Mouse (Mus musculus): Measurements from ENCODE around the gene Gm39566. TPM values are rescaled to one million over a fixed set of nuclear protein-coding genes. Genes with fewer than 3 reads are reported as not detected.

Gm39566 gene
- polyA plus RNA-seq, 1 experiment from 2014 or later, result not detected

- Histone ChIP-seq H3K27ac (ENCODE audit: low read length) (peak within 1 kb of the TSS; percentile 99), H3K27me3 (ENCODE audit: control insufficient read depth, insufficient read depth, low read depth, low read length) (no peaks in the 10 kb centered on the region), H3K4me3 (ENCODE audit: low read depth, low read length) (no peak within 1 kb of the TSS), H3K36me3 (ENCODE audit: control insufficient read depth, insufficient read depth, low read length) (no peaks in the 10 kb centered on the region), H3K4me1 (ENCODE audit: control insufficient read depth, insufficient read depth, low read length) (peaks cover 29% of the 10 kb centered on the region), H3K9ac (ENCODE audit: low read depth, low read length) (no peak within 1 kb of the TSS), H3K9me3 (replicated peaks; ENCODE audit: control insufficient read depth, low read length, poor library complexity, severe bottlenecking) (no peaks in the 10 kb centered on the region), H3K4me2 (ENCODE audit: low read length) (no peak within 1 kb of the TSS)
- no peak for ATAC-seq
- 81% methylated on average over 1 of the region's 1 CpGs for WGBS
These were observed 53.2 kb downstream of the Gm39566 start, which contains the start of gene Slc35g3 for GRCm38 (mm10) chr11:69761868-69762267. Slc35g3 (minus strand) TSS chr11:69761968.

Other genes with a start within 250 kb of the Gm39566 start
- gene Wrap53, start 235.0 kb downstream of the Gm39566 start, polyA plus RNA-seq (2015; fragmentation: Nextera tagmentation; extraction: Ambion mirVana), result 19.2 and 20.9 TPM in 2 replicates
- gene Trp53, start 234.9 kb downstream of the Gm39566 start, polyA plus RNA-seq (2015; fragmentation: Nextera tagmentation; extraction: Ambion mirVana), result 48.9 and 57.3 TPM in 2 replicates
- gene Atp1b2, start 209.4 kb downstream of the Gm39566 start, polyA plus RNA-seq (2015; fragmentation: Nextera tagmentation; extraction: Ambion mirVana), result 65.8 and 95.2 TPM in 2 replicates
- not detected in 2 replicates for gene Shbg, start 197.4 kb downstream of the Gm39566 start, polyA plus RNA-seq (2015; fragmentation: Nextera tagmentation; extraction: Ambion mirVana)
- 23.8 and 27.1 TPM in 2 replicates for gene Sat2, start 193.3 kb downstream of the Gm39566 start, polyA plus RNA-seq (2015; fragmentation: Nextera tagmentation; extraction: Ambion mirVana)
- gene Fxr2, start 182.3 kb downstream of the Gm39566 start, polyA plus RNA-seq (2015; fragmentation: Nextera tagmentation; extraction: Ambion mirVana), result 33.3 and 37.3 TPM in 2 replicates
- not detected in 2 replicates for gene Sox15, start 160.0 kb downstream of the Gm39566 start, polyA plus RNA-seq (2015; fragmentation: Nextera tagmentation; extraction: Ambion mirVana)
- 101 and 104 TPM in 2 replicates for gene Mpdu1, start 152.7 kb downstream of the Gm39566 start, polyA plus RNA-seq (2015; fragmentation: Nextera tagmentation; extraction: Ambion mirVana)
- 6.4 and 9.7 TPM in 2 replicates for gene Cd68, start 149.1 kb downstream of the Gm39566 start, polyA plus RNA-seq (2015; fragmentation: Nextera tagmentation; extraction: Ambion mirVana)
- gene Eif4a1, start 142.9 kb downstream of the Gm39566 start, polyA plus RNA-seq (2015; fragmentation: Nextera tagmentation; extraction: Ambion mirVana), result 477 and 496 TPM in 2 replicates
- 94.0 and 98.5 TPM in 2 replicates for gene Senp3, start 133.2 kb downstream of the Gm39566 start, polyA plus RNA-seq (2015; fragmentation: Nextera tagmentation; extraction: Ambion mirVana)
- 0.53 and 0.66 TPM in 2 replicates for gene Tnfsf13, start 129.5 kb downstream of the Gm39566 start, polyA plus RNA-seq (2015; fragmentation: Nextera tagmentation; extraction: Ambion mirVana)
- 2.3 and 3.0 TPM in 2 replicates for gene Tnfsf12, start 119.4 kb downstream of the Gm39566 start, polyA plus RNA-seq (2015; fragmentation: Nextera tagmentation; extraction: Ambion mirVana)
- gene Tnfsfm13, start 119.2 kb downstream of the Gm39566 start, polyA plus RNA-seq (2015; fragmentation: Nextera tagmentation; extraction: Ambion mirVana), result 0.60 and 0.87 TPM in 2 replicates
- 13.0 and 15.5 TPM in 2 replicates for gene Polr2a, start 56.7 kb downstream of the Gm39566 start, polyA plus RNA-seq (2015; fragmentation: Nextera tagmentation; extraction: Ambion mirVana)
- 0.21 and 0.22 TPM in 2 replicates for gene Slc35g3, start 53.3 kb downstream of the Gm39566 start, polyA plus RNA-seq (2015; fragmentation: Nextera tagmentation; extraction: Ambion mirVana)
- gene Zbtb4, start 49.4 kb downstream of the Gm39566 start, polyA plus RNA-seq (2015; fragmentation: Nextera tagmentation; extraction: Ambion mirVana), result 4.2 and 5.2 TPM in 2 replicates
- gene Chrnb1, start 19.4 kb downstream of the Gm39566 start, polyA plus RNA-seq (2015; fragmentation: Nextera tagmentation; extraction: Ambion mirVana), result 1.4 and 1.6 TPM in 2 replicates
- 4.1 and 4.5 TPM in 2 replicates for gene Fgf11, start 13.4 kb downstream of the Gm39566 start, polyA plus RNA-seq (2015; fragmentation: Nextera tagmentation; extraction: Ambion mirVana)
- gene Tmem102, start 9.7 kb downstream of the Gm39566 start, polyA plus RNA-seq (2015; fragmentation: Nextera tagmentation; extraction: Ambion mirVana), result 0.54 and 0.56 TPM in 2 replicates
- gene Spem2, start 3.2 kb upstream of the Gm39566 start, polyA plus RNA-seq (2015; fragmentation: Nextera tagmentation; extraction: Ambion mirVana), result not detected in 2 replicates
- 0.24 and 0.68 TPM in 2 replicates for gene Spem1, start 6.9 kb upstream of the Gm39566 start, polyA plus RNA-seq (2015; fragmentation: Nextera tagmentation; extraction: Ambion mirVana)
- gene Nlgn2, start 22.5 kb upstream of the Gm39566 start, polyA plus RNA-seq (2015; fragmentation: Nextera tagmentation; extraction: Ambion mirVana), result 20.6 and 21.5 TPM in 2 replicates
- gene Tmem256, start 23.2 kb upstream of the Gm39566 start, polyA plus RNA-seq (2015; fragmentation: Nextera tagmentation; extraction: Ambion mirVana), result 271 and 312 TPM in 2 replicates
- gene Plscr3, start 31.1 kb upstream of the Gm39566 start, polyA plus RNA-seq (2015; fragmentation: Nextera tagmentation; extraction: Ambion mirVana), result 46.3 and 48.1 TPM in 2 replicates
- 0.11 and 0.35 TPM in 2 replicates for gene Tnk1, start 43.4 kb upstream of the Gm39566 start, polyA plus RNA-seq (2015; fragmentation: Nextera tagmentation; extraction: Ambion mirVana)
- not detected in 2 replicates for gene Tmem95, start 62.7 kb upstream of the Gm39566 start, polyA plus RNA-seq (2015; fragmentation: Nextera tagmentation; extraction: Ambion mirVana)
- 1.3 and 1.9 TPM in 2 replicates for gene Kctd11, start 66.1 kb upstream of the Gm39566 start, polyA plus RNA-seq (2015; fragmentation: Nextera tagmentation; extraction: Ambion mirVana)
- gene Acap1, start 80.2 kb upstream of the Gm39566 start, polyA plus RNA-seq (2015; fragmentation: Nextera tagmentation; extraction: Ambion mirVana), result 0.26 and 0.42 TPM in 2 replicates
- gene 2810408A11Rik, start 85.7 kb upstream of the Gm39566 start, polyA plus RNA-seq (2015; fragmentation: Nextera tagmentation; extraction: Ambion mirVana), result 6.6 and 7.4 TPM in 2 replicates
- 18.7 and 24.1 TPM in 2 replicates for gene Neurl4, start 85.8 kb upstream of the Gm39566 start, polyA plus RNA-seq (2015; fragmentation: Nextera tagmentation; extraction: Ambion mirVana)
- 70.3 TPM in 2 replicates for gene Gps2, start 98.6 kb upstream of the Gm39566 start, polyA plus RNA-seq (2015; fragmentation: Nextera tagmentation; extraction: Ambion mirVana)
- 1,061 and 1,062 TPM in 2 replicates for gene Eif5a, start 106.7 kb upstream of the Gm39566 start, polyA plus RNA-seq (2015; fragmentation: Nextera tagmentation; extraction: Ambion mirVana)
- 5.1 and 7.2 TPM in 2 replicates for gene Ybx2, start 120.5 kb upstream of the Gm39566 start, polyA plus RNA-seq (2015; fragmentation: Nextera tagmentation; extraction: Ambion mirVana)
- gene Slc2a4, start 132.9 kb upstream of the Gm39566 start, polyA plus RNA-seq (2015; fragmentation: Nextera tagmentation; extraction: Ambion mirVana), result 3.1 and 3.2 TPM in 2 replicates
- 0.40 and 0.70 TPM in 2 replicates for gene Cldn7, start 149.5 kb upstream of the Gm39566 start, polyA plus RNA-seq (2015; fragmentation: Nextera tagmentation; extraction: Ambion mirVana)
- gene Ctdnep1, start 165.9 kb upstream of the Gm39566 start, polyA plus RNA-seq (2015; fragmentation: Nextera tagmentation; extraction: Ambion mirVana), result 23.0 and 24.4 TPM in 2 replicates
- gene Elp5, start 167.2 kb upstream of the Gm39566 start, polyA plus RNA-seq (2015; fragmentation: Nextera tagmentation; extraction: Ambion mirVana), result 162 and 173 TPM in 2 replicates
- 527 and 528 TPM in 2 replicates for gene Gabarap, start 175.8 kb upstream of the Gm39566 start, polyA plus RNA-seq (2015; fragmentation: Nextera tagmentation; extraction: Ambion mirVana)
- 51.2 and 58.6 TPM in 2 replicates for gene Phf23, start 180.5 kb upstream of the Gm39566 start, polyA plus RNA-seq (2015; fragmentation: Nextera tagmentation; extraction: Ambion mirVana)
- 21.9 and 26.1 TPM in 2 replicates for gene Dvl2, start 185.3 kb upstream of the Gm39566 start, polyA plus RNA-seq (2015; fragmentation: Nextera tagmentation; extraction: Ambion mirVana)
- gene Acadvl, start 200.1 kb upstream of the Gm39566 start, polyA plus RNA-seq (2015; fragmentation: Nextera tagmentation; extraction: Ambion mirVana), result 56.3 and 61.6 TPM in 2 replicates
- 23.4 and 30.0 TPM in 2 replicates for gene Dlg4, start 201.6 kb upstream of the Gm39566 start, polyA plus RNA-seq (2015; fragmentation: Nextera tagmentation; extraction: Ambion mirVana)
- gene Asgr1, start 238.8 kb upstream of the Gm39566 start, polyA plus RNA-seq (2015; fragmentation: Nextera tagmentation; extraction: Ambion mirVana), result 2.3 and 3.0 TPM in 2 replicates